Mouse (Mus musculus) bone marrow, adult 2 months (tissue): ENCODE measurements around the gene Kcnk13.

Experiments used
- CTCF ChIP-seq: fragments of 200-500 bp; IDR thresholded peaks from 2 replicates; pipeline ENCODE4 v1.5.1; 2011; ENCODE audit warnings: low read length, control low read depth; ENCODE audit not compliant: control insufficient read depth, insufficient read depth
- POLR2A ChIP-seq: fragments of 200-500 bp; IDR thresholded peaks from 2 replicates; pipeline ENCODE4 v1.6.1; 2011; ENCODE audit warnings: low read depth, mild to moderate bottlenecking, control low read depth, low read length, borderline replicate concordance; ENCODE audit not compliant: control insufficient read depth

DNA sequence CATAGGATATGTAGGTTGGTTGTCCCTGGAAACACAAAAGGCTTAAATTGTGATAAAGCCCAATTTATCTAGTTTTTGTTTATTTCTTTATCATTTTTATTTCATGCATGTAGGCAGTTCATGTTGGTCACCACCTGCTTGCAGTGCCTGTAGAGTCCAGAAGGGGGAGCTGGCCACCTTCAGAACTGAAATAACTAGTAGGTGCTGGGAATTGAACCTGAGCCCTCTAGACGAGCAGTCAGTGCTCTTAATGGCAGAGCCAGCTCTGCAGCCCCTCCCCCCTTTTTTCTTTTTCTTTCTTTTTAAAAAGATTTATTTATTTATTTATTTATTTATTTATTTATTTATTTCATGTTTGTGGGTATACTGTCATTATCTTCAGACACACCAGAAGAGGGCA, 9.4 kb downstream of the Kcnk13 start:
- TF ChIP-seq CTCF (peak; percentile 64), POLR2A (no peak)
